ENCODE assay signal across 15 mouse cellular contexts in genomic region chr11:104247141-104247717, GRCm38 (mm10). TPM values are rescaled to one million over a fixed set of nuclear protein-coding genes. Genes with fewer than 3 reads are reported as not detected.
A peak's percentile ranks its signal among the peaks of the same experiment; 100 is the strongest.
DNase-seq lines count a peak whose midpoint lies in the region; ATAC-seq and TF ChIP-seq lines count a peak whose summit lies in the region.
"Had no signal": no experiment of that assay in that cellular context is flagged by ENCODE, and none has a peak within 500 bp of the region (broad histone marks: within the 10 kb centered on the region; RNA-seq: fewer than 3 reads in every experiment).

No protein-coding gene starts in this region.

- H3K27me3 ChIP-seq in liver, embryonic 16.5 days (ENCODE audit: control insufficient read depth, insufficient read depth, low read depth, low read length), result no peaks in the 10 kb centered on the region
- H3K27me3 ChIP-seq in kidney, postnatal 0 days (ENCODE audit: insufficient read depth, low read length), result no peaks in the 10 kb centered on the region
- H3K27me3 ChIP-seq: embryonic facial prominence, embryonic 12.5 days; heart, embryonic 12.5 days; limb, embryonic 13.5 days had no signal

- H3K4me1 ChIP-seq in liver, embryonic 16.5 days (ENCODE audit: control insufficient read depth, low read depth, low read length), result no peaks in the 10 kb centered on the region
- peaks cover 9% of the 10 kb centered on the region; the same call in 1 of the 2 replicates for H3K4me1 ChIP-seq in kidney, postnatal 0 days (replicated peaks; ENCODE audit: insufficient read depth, low read length)
- H3K4me1 ChIP-seq: heart, embryonic 12.5 days had no signal

- no peak for TF ChIP-seq CTCF in kidney, postnatal 0 days (IDR thresholded peaks at IDR 0.05; ENCODE audit: low read depth)

- no peak overlapping the region for H3K4me2 ChIP-seq in liver, embryonic 16.5 days (ENCODE audit: low read depth, low read length)
- H3K4me2 ChIP-seq in kidney, postnatal 0 days (ENCODE audit: low read length), result no peak overlapping the region
- H3K4me2 ChIP-seq: embryonic facial prominence, embryonic 12.5 days; forebrain, embryonic 12.5 days; limb, embryonic 13.5 days had no signal

- 0 out of 2 replicates have a peak, but pooled peaks have one; percentile 9 for ATAC-seq in liver, embryonic 16.5 days (ENCODE audit: low read depth)
- peak; percentile 30; the same call in 1 of the 2 replicates for ATAC-seq in kidney, postnatal 0 days (replicated peaks; ENCODE audit: low FRiP score, low read depth)
- no peak for ATAC-seq in megakaryocyte, adult 5-6 weeks (ENCODE audit: poor library complexity, severe bottlenecking)

- peak; percentile 30 for DNase-seq in adrenal gland, postnatal 10 days
- DNase-seq in adrenal gland, postnatal 36 days, result no peak
- no peak for DNase-seq in liver
- peak; percentile 42 for DNase-seq in kidney, postnatal 0 days (ENCODE audit: low spot score)
- DNase-seq in lung, postnatal 14 days, result peak; percentile 81
- no peak for DNase-seq in thymus, postnatal 36 days
- DNase-seq: cerebellum, adult 18-20 months; thymus, adult 18-20 months had no signal

- H3K36me3 ChIP-seq in liver, embryonic 16.5 days (ENCODE audit: control insufficient read depth, insufficient read depth), result no peaks in the 10 kb centered on the region
- no peaks in the 10 kb centered on the region for H3K36me3 ChIP-seq in kidney, postnatal 0 days (ENCODE audit: insufficient read depth, low read length)
- H3K36me3 ChIP-seq: embryonic facial prominence, embryonic 12.5 days; forebrain, embryonic 12.5 days; heart, embryonic 12.5 days; hindbrain, embryonic 10.5 days; limb, embryonic 13.5 days had no signal

- no peaks in the 10 kb centered on the region for H3K9me3 ChIP-seq in liver, embryonic 16.5 days (replicated peaks; ENCODE audit: control insufficient read depth, low read length)
- no peaks in the 10 kb centered on the region for H3K9me3 ChIP-seq in kidney, postnatal 0 days (replicated peaks; ENCODE audit: low read length)
- H3K9me3 ChIP-seq: embryonic facial prominence, embryonic 12.5 days; forebrain, embryonic 12.5 days; heart, embryonic 12.5 days; hindbrain, embryonic 10.5 days; limb, embryonic 13.5 days had no signal

- H3K4me3 ChIP-seq in liver, embryonic 16.5 days (ENCODE audit: low read depth, low read length), result no peak overlapping the region
- H3K4me3 ChIP-seq in kidney, postnatal 0 days (replicated peaks; ENCODE audit: low read depth, low read length), result no peak overlapping the region
- H3K4me3 ChIP-seq: embryonic facial prominence, embryonic 12.5 days; forebrain, embryonic 12.5 days; heart, embryonic 12.5 days; hindbrain, embryonic 10.5 days; limb, embryonic 13.5 days had no signal

- H3K27ac ChIP-seq in liver, embryonic 16.5 days (ENCODE audit: low read length), result no peak overlapping the region
- H3K27ac ChIP-seq in kidney, postnatal 0 days, result peak overlapping the region; percentile 62
- H3K27ac ChIP-seq: embryonic facial prominence, embryonic 12.5 days; forebrain, embryonic 12.5 days; hindbrain, embryonic 10.5 days; limb, embryonic 13.5 days had no signal

- WGBS in liver, embryonic 16.5 days (ENCODE audit: insufficient replicate concordance), result 50% methylated on average over 6 of the region's 6 CpGs
- WGBS in kidney, postnatal 0 days, result 37% methylated on average over 6 of the region's 6 CpGs

- H3K9ac ChIP-seq in liver, embryonic 16.5 days (ENCODE audit: low read depth, low read length), result no peak overlapping the region
- H3K9ac ChIP-seq in kidney, postnatal 0 days (ENCODE audit: low read depth, low read length), result no peak overlapping the region
- H3K9ac ChIP-seq: embryonic facial prominence, embryonic 12.5 days; forebrain, embryonic 12.5 days; heart, embryonic 12.5 days; limb, embryonic 13.5 days had no signal

RNA-seq across cellular contexts. Expression of gene Mapt, which starts 16.0 kb away (rescaled TPM):
- 10 to 100 TPM; 50.9 to 69.5 TPM for total RNA-seq in adrenal gland, postnatal 10 days (2021)
- 100 to 1,000 TPM; 104 to 156 TPM for total RNA-seq in adrenal gland, postnatal 36 days (2021)
- polyA plus RNA-seq in liver, embryonic 16.5 days (2015; fragmentation: Nextera tagmentation; extraction: Ambion mirVana), result 0.49 and 0.53 TPM in 2 replicates
- 6.7 and 11.4 TPM in 2 replicates for polyA plus RNA-seq in kidney, postnatal 0 days (2015; fragmentation: Nextera tagmentation; extraction: Ambion mirVana)
- total RNA-seq in megakaryocyte, adult 5-6 weeks (2015), result 0.09 and 0.36 TPM in 2 replicates
- 0.48 and 1.5 TPM in 2 replicates for total RNA-seq in megakaryocyte, adult 5-6 weeks (2017)

Comparison
In these comparisons a context has a peak if more than half of its experiments do, and no peak if none do; other contexts are left out.
1. DNase-seq: peak in adrenal gland, postnatal 10 days (single experiment), kidney, postnatal 0 days (single experiment) and lung, postnatal 14 days (single experiment); none in adrenal gland, postnatal 36 days (0 of 2), liver (single experiment) and thymus, postnatal 36 days (0 of 2).
2. RNA of gene Mapt, which starts 16.0 kb away (total RNA-seq): 104 to 156 TPM in adrenal gland, postnatal 36 days and 50.9 to 69.5 TPM in adrenal gland, postnatal 10 days; 0.09 to 1.5 TPM in megakaryocyte, adult 5-6 weeks; every median in the first group is over 10 times any median in the second.